Mouse (Mus musculus) cerebellum, adult 2 months (tissue): ENCODE results near the gene Cgrrf1.

Source experiments
- CTCF ChIP-seq: fragments of 200-500 bp; IDR thresholded peaks from 2 replicates; pipeline ENCODE4 v1.5.1; 2011; ENCODE audit warnings: low read depth, mild to moderate bottlenecking, control low read depth, low read length, moderate library complexity, borderline replicate concordance; ENCODE audit not compliant: insufficient read depth
- POLR2A ChIP-seq: fragments of 200-500 bp; IDR thresholded peaks from 2 replicates; pipeline ENCODE4 v1.6.1; 2011; ENCODE audit warnings: low read length, control low read depth, borderline replicate concordance; ENCODE audit not compliant: insufficient read depth

DNA sequence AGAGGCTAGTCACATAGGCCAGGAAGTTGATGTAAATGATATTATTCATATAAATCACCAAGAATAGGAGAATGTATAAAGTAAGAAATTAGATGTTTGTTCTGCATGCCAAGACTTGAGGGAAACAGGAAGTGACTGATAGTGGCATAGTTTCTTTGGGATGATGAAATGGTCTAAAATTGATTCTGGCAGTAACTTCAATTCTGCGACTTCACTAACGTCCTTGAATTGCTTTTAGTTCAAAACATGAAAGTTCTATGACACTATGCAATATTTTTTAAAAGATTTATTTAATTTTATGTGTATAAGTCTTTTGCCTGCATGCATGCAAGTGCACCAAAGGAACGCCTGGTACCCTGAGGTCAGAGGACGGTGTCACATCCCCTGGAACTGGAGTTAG, 28.7 kb upstream of the Cgrrf1 start:
- TF ChIP-seq POLR2A (no peak), CTCF (no peak)
